Mouse (Mus musculus): ENCODE measurements at regions not wholly inside any gene's neighbourhood (a gene's known extent, or its start where the extent isn't known, plus 50 kb on each side); places are given as distances from the start of the nearest gene placed in this dataset.

DNA sequence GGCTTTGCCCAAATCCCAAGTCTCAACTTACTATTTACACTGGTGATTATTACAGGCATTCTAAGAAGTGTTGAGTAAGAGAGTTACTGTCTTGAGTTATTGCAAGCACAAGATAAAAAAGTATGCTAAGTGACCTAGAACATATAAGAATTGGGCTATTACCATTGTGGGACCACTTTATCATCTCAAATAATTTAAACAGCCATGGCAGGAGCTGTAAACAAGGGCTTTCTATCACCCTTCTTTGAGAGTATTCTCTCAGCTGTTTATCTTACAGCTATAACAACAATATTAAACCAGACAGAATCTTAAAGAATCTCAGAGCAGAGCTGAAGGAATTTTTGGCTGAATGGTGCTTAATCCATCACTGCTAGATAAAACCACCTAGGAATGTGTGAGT is 94.2 kb upstream of the Mpdz start:
- TF ChIP-seq CTCF (IDR thresholded peaks at IDR 0.05; ENCODE audit: extremely low read depth, insufficient read depth, insufficient read length, insufficient replicate concordance) (no peak), POLR2A (IDR thresholded peaks at IDR 0.05; ENCODE audit: low read depth, low read length) (no peak)

All from spleen, adult 2 months (tissue).